Mouse (Mus musculus) lung, embryonic 14.5 days (tissue): ENCODE results near the gene Irs1. TPM values are rescaled to one million over a fixed set of nuclear protein-coding genes. Genes with fewer than 3 reads are reported as not detected.

Source experiments
- ATAC-seq: fragments of 200-750 bp; cut with Nextera tagmentation; 2 replicates; pipeline ENCODE4 v1.8.0; 2017; ENCODE audit warnings: mild to moderate bottlenecking, moderate TSS enrichment, moderate library complexity; ENCODE audit not compliant: insufficient read depth
- DNase-seq: peaks from one replicate; pipeline ENCODE4 v3.0.0-alpha.2; 2015
- H3K27ac ChIP-seq: fragments of 300-500 bp; sonication (generic); 2 replicates; pipeline ENCODE4 v1.5.1; 2014; ENCODE audit warnings: low read depth, mild to moderate bottlenecking, moderate library complexity
- H3K27me3 ChIP-seq: fragments of 300-500 bp; sonication (generic); 2 replicates; pipeline ENCODE4 v1.6.1; 2014; ENCODE audit warnings: low read length, control low read depth; ENCODE audit not compliant: insufficient read depth
- H3K36me3 ChIP-seq: fragments of 300-500 bp; sonication (generic); 2 replicates; pipeline ENCODE4 v1.6.1; 2014; ENCODE audit warnings: control low read depth; ENCODE audit not compliant: insufficient read depth
- H3K4me1 ChIP-seq: fragments of 300-500 bp; sonication (generic); 2 replicates; pipeline ENCODE4 v1.6.1; 2014; ENCODE audit warnings: antibody characterized with exemption, control low read depth; ENCODE audit not compliant: insufficient read depth
- H3K4me2 ChIP-seq: fragments of 300-500 bp; sonication (generic); 2 replicates; pipeline ENCODE4 v1.6.1; 2014; ENCODE audit warnings: mild to moderate bottlenecking
- H3K4me3 ChIP-seq: fragments of 300-500 bp; sonication (generic); 2 replicates; pipeline ENCODE4 v1.5.1; 2014; ENCODE audit warnings: low read depth, low read length
- H3K9ac ChIP-seq: fragments of 300-500 bp; sonication (generic); 2 replicates; pipeline ENCODE4 v1.6.1; 2014
- H3K9me3 ChIP-seq: fragments of 300-500 bp; sonication (generic); 2 replicates; pipeline ENCODE4 v1.6.1; 2016; ENCODE audit warnings: low read depth, low read length, control low read depth
- CTCF ChIP-seq: IDR thresholded peaks from 2 replicates; pipeline ENCODE4 v1.5.1; 2016; ENCODE audit warnings: antibody characterized with exemption, low read depth
- WGBS: fragments of 180-500 bp; shearing (Covaris S2); extraction: QIAGEN DNeasy Blood & Tissue Kit; methylation state at CpG from one replicate; pipeline ENCODE4 v1.1.7; 2014; 5-methylcytosine and 5-hydroxymethylcytosine counted together
- polyA plus RNA-seq: library from polyadenylated mRNA; unstranded; fragments of >200 nt; fragmentation: Nextera tagmentation; extraction: Ambion mirVana; gene quantifications from 2 replicates; pipeline ENCODE4 v1.2.1, GENCODE M21; 2014

Irs1 gene
- polyA plus RNA-seq, 1 experiment from 2014 or later, result 19.5 TPM

- peak overlapping the region; percentile 44 for H3K27ac ChIP-seq
- no peaks in the 10 kb centered on the region for H3K27me3 ChIP-seq
- DNase-seq, result no peak
- peak overlapping the region; percentile 62 for H3K4me3 ChIP-seq
- peaks cover 33% of the 10 kb centered on the region for H3K36me3 ChIP-seq
- ATAC-seq, result no peak
- no peak for TF ChIP-seq CTCF
- WGBS, result 9% methylated on average over 5 of the region's 5 CpGs
- peak overlapping the region; percentile 79 for H3K4me2 ChIP-seq
- H3K9ac ChIP-seq, result peak overlapping the region; percentile 85
- no peaks in the 10 kb centered on the region for H3K9me3 ChIP-seq
- peaks cover 28% of the 10 kb centered on the region for H3K4me1 ChIP-seq
Observed at GRCm38 (mm10) chr1:82285461-82286189, 5.6 kb downstream of the Irs1 start.

- H3K4me2 ChIP-seq, result peak overlapping the region; percentile 79
- DNase-seq, result peak; percentile 48
- H3K4me3 ChIP-seq, result peak overlapping the region; percentile 62
- TF ChIP-seq CTCF, result no peak
- peaks cover 37% of the 10 kb centered on the region for H3K36me3 ChIP-seq
- no peaks in the 10 kb centered on the region for H3K27me3 ChIP-seq
- WGBS, result 6% methylated on average over 4 of the region's 4 CpGs
- ATAC-seq, result no peak
- peak overlapping the region; percentile 97 for H3K27ac ChIP-seq
- peak overlapping the region; percentile 85 for H3K9ac ChIP-seq
- peaks cover 30% of the 10 kb centered on the region for H3K4me1 ChIP-seq
- no peaks in the 10 kb centered on the region for H3K9me3 ChIP-seq
Observed at GRCm38 (mm10) chr1:82284403-82284802, 6.8 kb downstream of the Irs1 start.

- ATAC-seq (peak; percentile 5; the same call in 1 of the 2 replicates), DNase-seq (peak; percentile 57)
- H3K36me3 ChIP-seq, result peaks cover 36% of the 10 kb centered on the region
- peak overlapping the region; percentile 62 for H3K4me3 ChIP-seq
- H3K9me3 ChIP-seq, result no peaks in the 10 kb centered on the region
- 4% methylated on average over 1 of the region's 1 CpGs for WGBS
- peaks cover 25% of the 10 kb centered on the region for H3K4me1 ChIP-seq
- peak overlapping the region; percentile 79 for H3K4me2 ChIP-seq
- no peaks in the 10 kb centered on the region for H3K27me3 ChIP-seq
- no peak for TF ChIP-seq CTCF
- H3K9ac ChIP-seq, result peak overlapping the region; percentile 85
- peak overlapping the region; percentile 97 for H3K27ac ChIP-seq
Observed at GRCm38 (mm10) chr1:82283901-82284301, 7.3 kb downstream of the Irs1 start.

- TF ChIP-seq CTCF, result no peak
- H3K27me3 ChIP-seq, result no peaks in the 10 kb centered on the region
- ATAC-seq, result peak; percentile 97
- peaks cover 34% of the 10 kb centered on the region for H3K36me3 ChIP-seq
- peak; percentile 93 for DNase-seq
- H3K27ac ChIP-seq, result peak overlapping the region; percentile 97
- H3K9ac ChIP-seq, result peak overlapping the region; percentile 85
- 1% methylated on average over 35 of the region's 35 CpGs for WGBS
- H3K9me3 ChIP-seq, result no peaks in the 10 kb centered on the region
- peak overlapping the region; percentile 62 for H3K4me3 ChIP-seq
- H3K4me1 ChIP-seq, result peaks cover 19% of the 10 kb centered on the region
- peak overlapping the region; percentile 79 for H3K4me2 ChIP-seq
Observed at GRCm38 (mm10) chr1:82282992-82283611, 8.1 kb downstream of the Irs1 start.

GRCm38 (mm10) chr1:82281823-82282222, 9.4 kb downstream of the Irs1 start:
- peaks cover 13% of the 10 kb centered on the region for H3K4me1 ChIP-seq
- H3K9me3 ChIP-seq, result no peaks in the 10 kb centered on the region
- DNase-seq (no peak), ATAC-seq (no peak)
- TF ChIP-seq CTCF, result no peak
- no peak overlapping the region for H3K9ac ChIP-seq
- peaks cover 34% of the 10 kb centered on the region for H3K36me3 ChIP-seq
- no peaks in the 10 kb centered on the region for H3K27me3 ChIP-seq
- H3K27ac ChIP-seq, result no peak overlapping the region
- H3K4me3 ChIP-seq, result no peak overlapping the region
- peak overlapping the region; percentile 79 for H3K4me2 ChIP-seq
- 70% methylated on average over 6 of the region's 6 CpGs for WGBS

- Histone ChIP-seq H3K4me3 (no peak overlapping the region), H3K27me3 (no peaks in the 10 kb centered on the region), H3K9me3 (no peaks in the 10 kb centered on the region), H3K36me3 (peaks cover 48% of the 10 kb centered on the region), H3K9ac (no peak overlapping the region), H3K4me2 (peak overlapping the region; percentile 10; the same call in 1 of the 2 replicates), H3K27ac (no peak overlapping the region), H3K4me1 (peaks cover 13% of the 10 kb centered on the region)
- 44% methylated on average over 1 of the region's 1 CpGs for WGBS
- peak; percentile 57 for DNase-seq
- TF ChIP-seq CTCF, result no peak
- no peak for ATAC-seq
Observed at GRCm38 (mm10) chr1:82279768-82280167, 11.4 kb downstream of the Irs1 start.

- Histone ChIP-seq H3K4me1 (no peaks in the 10 kb centered on the region; the same call in 1 of the 2 replicates), H3K4me3 (no peak overlapping the region), H3K27me3 (no peaks in the 10 kb centered on the region), H3K4me2 (no peak overlapping the region), H3K36me3 (peaks cover 62% of the 10 kb centered on the region), H3K9me3 (no peaks in the 10 kb centered on the region), H3K27ac (no peak overlapping the region), H3K9ac (no peak overlapping the region)
- ATAC-seq (0 out of 2 replicates have a peak, but pooled peaks have one; percentile 38), DNase-seq (no peak)
- TF ChIP-seq CTCF, result no peak
- WGBS, result 50% methylated on average over 1 of the region's 1 CpGs
Observed at GRCm38 (mm10) chr1:82274361-82274760, 16.9 kb downstream of the Irs1 start.
